Mouse (Mus musculus): ENCODE results near the gene Arl15. TPM values are rescaled to one million over a fixed set of nuclear protein-coding genes. Genes with fewer than 3 reads are reported as not detected.
A peak's percentile ranks its signal among the peaks of the same experiment; 100 is the strongest.

Gene Arl15
- polyA plus RNA-seq, 1 experiment from 2014 or later = 10.8 TPM

DNA sequence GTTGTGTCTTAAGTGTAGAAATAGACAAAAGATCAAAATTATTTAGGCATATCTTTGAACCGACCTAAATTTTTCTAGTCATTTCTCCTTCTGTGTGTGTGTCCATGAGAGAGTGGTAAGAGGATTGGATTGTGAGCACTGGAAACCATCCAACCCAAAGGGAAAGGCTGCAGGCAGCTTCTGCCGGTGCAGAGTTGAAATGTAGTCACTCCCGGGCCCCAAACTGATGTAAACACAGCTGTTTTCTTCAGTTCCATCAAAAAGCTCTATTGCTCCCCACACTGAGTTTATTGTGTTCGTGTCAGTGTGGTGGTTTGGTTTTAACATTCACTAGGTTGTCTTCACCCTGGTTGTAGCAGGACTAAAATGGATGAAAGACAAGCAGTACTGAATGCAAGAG lies 153.2 kb downstream of the Arl15 start:
- TF ChIP-seq CTCF (IDR thresholded peaks at IDR 0.05; ENCODE audit: low read depth) = no peak
- Histone ChIP-seq H3K27me3 (ENCODE audit: insufficient read depth, low read length) (no peaks in the 10 kb centered on the region), H3K4me3 (replicated peaks; ENCODE audit: low read depth, low read length) (no peak overlapping the region), H3K4me2 (ENCODE audit: low read length) (no peak overlapping the region), H3K9ac (ENCODE audit: low read depth, low read length) (no peak overlapping the region), H3K27ac (no peak overlapping the region), H3K9me3 (replicated peaks; ENCODE audit: low read length) (no peaks in the 10 kb centered on the region), H3K4me1 (replicated peaks; ENCODE audit: insufficient read depth, low read length) (no peaks in the 10 kb centered on the region; the same call in 1 of the 2 replicates), H3K36me3 (ENCODE audit: insufficient read depth, low read length) (no peaks in the 10 kb centered on the region)
- 56% methylated on average over 4 of the region's 4 CpGs for WGBS
- no peak for ATAC-seq (replicated peaks; ENCODE audit: low FRiP score, low read depth)
- DNase-seq (ENCODE audit: low spot score) = no peak

DNA sequence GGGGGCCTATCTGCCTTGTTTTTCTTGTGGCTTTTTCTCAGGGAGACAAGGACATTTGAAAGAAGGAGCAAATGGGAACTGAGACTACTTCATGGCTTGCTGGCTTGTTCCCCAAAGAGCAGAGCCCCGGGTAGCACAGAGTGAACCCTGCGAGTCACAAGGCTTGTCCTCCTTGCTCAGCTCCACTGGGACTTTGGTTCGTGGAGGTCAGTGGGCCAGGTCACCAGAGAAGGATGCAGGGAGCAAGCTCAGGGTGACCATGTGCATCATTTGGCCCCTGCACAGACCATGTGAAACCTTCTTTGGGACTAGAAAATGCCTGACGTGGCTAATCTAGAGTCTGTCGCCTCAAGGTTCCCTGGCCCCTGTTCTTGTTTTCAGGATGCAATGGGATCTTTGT lies 155.4 kb downstream of the Arl15 start:
- ATAC-seq (replicated peaks; ENCODE audit: low FRiP score, low read depth) (peak; percentile 77; the same call in 1 of the 2 replicates), DNase-seq (ENCODE audit: low spot score) (peak; percentile 39)
- 42% methylated on average over 5 of the region's 5 CpGs for WGBS
- Histone ChIP-seq H3K27ac (no peak overlapping the region), H3K4me1 (replicated peaks; ENCODE audit: insufficient read depth, low read length) (no peaks in the 10 kb centered on the region; the same call in 1 of the 2 replicates), H3K4me3 (replicated peaks; ENCODE audit: low read depth, low read length) (no peak overlapping the region), H3K9ac (ENCODE audit: low read depth, low read length) (no peak overlapping the region), H3K36me3 (ENCODE audit: insufficient read depth, low read length) (no peaks in the 10 kb centered on the region), H3K9me3 (replicated peaks; ENCODE audit: low read length) (no peaks in the 10 kb centered on the region), H3K4me2 (ENCODE audit: low read length) (no peak overlapping the region), H3K27me3 (ENCODE audit: insufficient read depth, low read length) (no peaks in the 10 kb centered on the region)
- no peak for TF ChIP-seq CTCF (IDR thresholded peaks at IDR 0.05; ENCODE audit: low read depth)

DNA sequence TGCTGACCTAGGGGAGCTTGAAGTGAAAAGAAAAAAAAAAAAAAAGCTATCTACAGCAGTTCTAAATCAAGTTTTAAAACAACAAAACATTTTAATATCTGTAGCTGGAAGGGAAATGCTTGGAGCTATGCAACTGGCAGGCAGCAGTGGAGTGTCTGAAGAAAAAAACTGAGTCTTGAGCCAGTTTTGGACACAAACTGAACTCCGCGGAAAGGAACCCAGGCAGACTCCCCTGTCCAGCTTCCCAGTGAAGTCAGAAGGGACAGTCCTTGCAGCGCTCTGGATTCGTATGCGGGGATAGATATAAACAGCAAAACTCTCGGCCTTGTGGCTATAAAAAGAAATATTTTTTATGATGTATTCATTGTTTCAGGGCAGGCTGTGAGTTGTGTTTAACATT lies 155.8 kb downstream of the Arl15 start:
- no peaks in the 10 kb centered on the region for H3K9me3 ChIP-seq (replicated peaks; ENCODE audit: low read length)
- H3K4me2 ChIP-seq (ENCODE audit: low read length) = no peak overlapping the region
- no peak overlapping the region for H3K9ac ChIP-seq (ENCODE audit: low read depth, low read length)
- H3K27ac ChIP-seq = no peak overlapping the region
- peak; percentile 58 for DNase-seq (ENCODE audit: low spot score)
- H3K4me1 ChIP-seq (replicated peaks; ENCODE audit: insufficient read depth, low read length) = peaks cover 3% of the 10 kb centered on the region; the same call in 1 of the 2 replicates
- ATAC-seq (replicated peaks; ENCODE audit: low FRiP score, low read depth) = no peak
- no peaks in the 10 kb centered on the region for H3K36me3 ChIP-seq (ENCODE audit: insufficient read depth, low read length)
- 56% methylated on average over 6 of the region's 6 CpGs for WGBS
- H3K27me3 ChIP-seq (ENCODE audit: insufficient read depth, low read length) = no peaks in the 10 kb centered on the region
- H3K4me3 ChIP-seq (replicated peaks; ENCODE audit: low read depth, low read length) = no peak overlapping the region
- no peak for TF ChIP-seq CTCF (IDR thresholded peaks at IDR 0.05; ENCODE audit: low read depth)

DNA sequence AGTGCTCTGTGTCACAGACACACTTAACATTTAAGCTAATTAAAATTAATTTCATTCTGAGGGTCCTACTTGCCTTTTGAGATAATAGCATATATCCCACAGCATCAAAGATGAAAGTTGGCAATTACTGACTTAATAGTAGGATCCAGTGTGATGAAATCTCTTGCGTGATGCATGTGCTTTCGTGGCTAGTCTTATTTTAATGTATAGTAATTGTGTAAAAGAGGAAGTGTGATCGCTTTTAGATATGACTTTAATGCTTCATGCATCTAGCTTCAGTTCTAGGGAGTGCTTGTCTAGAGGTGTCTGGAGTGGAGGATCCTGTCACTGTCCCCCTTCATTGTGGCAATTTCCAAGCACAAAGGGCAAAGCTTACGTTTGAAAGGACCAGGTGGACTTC lies 163.1 kb downstream of the Arl15 start:
- H3K4me3 ChIP-seq (replicated peaks; ENCODE audit: low read depth, low read length) = no peak overlapping the region
- H3K4me1 ChIP-seq (replicated peaks; ENCODE audit: insufficient read depth, low read length) = 0 out of 2 replicates have a peak, but pooled peaks cover 4% of the 10 kb centered on the region
- no peak overlapping the region for H3K9ac ChIP-seq (ENCODE audit: low read depth, low read length)
- no peak overlapping the region for H3K4me2 ChIP-seq (ENCODE audit: low read length)
- no peaks in the 10 kb centered on the region for H3K27me3 ChIP-seq (ENCODE audit: insufficient read depth, low read length)
- no peak overlapping the region for H3K27ac ChIP-seq
- DNase-seq (ENCODE audit: low spot score) (no peak), ATAC-seq (replicated peaks; ENCODE audit: low FRiP score, low read depth) (no peak)
- H3K9me3 ChIP-seq (replicated peaks; ENCODE audit: low read length) = no peaks in the 10 kb centered on the region
- no peaks in the 10 kb centered on the region for H3K36me3 ChIP-seq (ENCODE audit: insufficient read depth, low read length)
- WGBS = 88% methylated on average over 4 of the region's 4 CpGs
- no peak for TF ChIP-seq CTCF (IDR thresholded peaks at IDR 0.05; ENCODE audit: low read depth)

DNA sequence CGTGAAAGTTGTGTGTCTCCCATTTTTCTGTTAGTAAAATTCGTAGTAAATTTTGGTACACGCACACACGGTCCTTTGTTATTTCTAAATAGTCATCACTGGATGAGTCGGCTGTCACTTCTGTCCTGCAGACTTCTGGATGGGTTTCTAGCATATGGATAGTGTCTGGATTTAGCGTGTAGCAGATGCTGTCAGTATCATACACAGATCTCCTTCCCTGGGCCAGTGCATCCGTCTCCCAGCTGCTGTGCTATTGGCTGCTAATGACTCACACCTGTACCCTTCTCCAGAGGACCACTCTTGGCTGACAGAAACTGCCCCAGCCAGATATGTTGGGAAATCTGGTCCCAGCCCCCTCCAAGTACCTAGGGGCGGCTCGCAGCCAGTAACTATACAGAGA lies 170.6 kb downstream of the Arl15 start:
- H3K4me3 ChIP-seq (replicated peaks; ENCODE audit: low read depth, low read length) = no peak overlapping the region
- no peaks in the 10 kb centered on the region for H3K4me1 ChIP-seq (replicated peaks; ENCODE audit: insufficient read depth, low read length)
- H3K27ac ChIP-seq = no peak overlapping the region
- WGBS = 91% methylated on average over 9 of the region's 9 CpGs
- ATAC-seq (replicated peaks; ENCODE audit: low FRiP score, low read depth) (no peak), DNase-seq (ENCODE audit: low spot score) (no peak)
- peaks cover 8% of the 10 kb centered on the region; the same call in 1 of the 2 replicates for H3K36me3 ChIP-seq (ENCODE audit: insufficient read depth, low read length)
- H3K9me3 ChIP-seq (replicated peaks; ENCODE audit: low read length) = no peaks in the 10 kb centered on the region
- TF ChIP-seq CTCF (IDR thresholded peaks at IDR 0.05; ENCODE audit: low read depth) = no peak
- no peaks in the 10 kb centered on the region for H3K27me3 ChIP-seq (ENCODE audit: insufficient read depth, low read length)
- H3K9ac ChIP-seq (ENCODE audit: low read depth, low read length) = no peak overlapping the region
- H3K4me2 ChIP-seq (ENCODE audit: low read length) = no peak overlapping the region

DNA sequence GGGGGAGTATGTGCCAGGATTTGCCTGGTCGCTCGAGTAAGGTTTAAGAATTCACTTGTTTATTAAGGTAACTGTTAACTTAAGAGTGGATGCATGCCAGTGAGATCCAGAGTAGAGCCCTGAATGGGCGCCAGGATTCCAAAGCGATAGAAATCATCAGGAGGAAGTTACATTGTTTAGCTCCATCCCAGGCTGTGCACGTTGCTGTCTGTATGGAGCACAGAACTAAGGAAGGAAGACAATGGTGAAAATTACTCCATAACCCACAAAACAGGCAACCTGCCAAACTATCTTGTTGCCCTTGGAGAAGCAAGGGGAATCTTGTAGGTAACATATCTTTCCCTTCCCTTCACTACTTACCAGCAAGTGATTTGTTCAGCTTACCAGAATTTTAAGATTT lies 176.4 kb downstream of the Arl15 start:
- H3K4me1 ChIP-seq (replicated peaks; ENCODE audit: insufficient read depth, low read length) = no peaks in the 10 kb centered on the region
- TF ChIP-seq CTCF (IDR thresholded peaks at IDR 0.05; ENCODE audit: low read depth) = no peak
- no peak overlapping the region for H3K9ac ChIP-seq (ENCODE audit: low read depth, low read length)
- H3K9me3 ChIP-seq (replicated peaks; ENCODE audit: low read length) = no peaks in the 10 kb centered on the region
- no peak overlapping the region for H3K27ac ChIP-seq
- H3K4me3 ChIP-seq (replicated peaks; ENCODE audit: low read depth, low read length) = no peak overlapping the region
- no peaks in the 10 kb centered on the region for H3K27me3 ChIP-seq (ENCODE audit: insufficient read depth, low read length)
- H3K36me3 ChIP-seq (ENCODE audit: insufficient read depth, low read length) = peaks cover 8% of the 10 kb centered on the region; the same call in 1 of the 2 replicates
- DNase-seq (ENCODE audit: low spot score) = no peak
- H3K4me2 ChIP-seq (ENCODE audit: low read length) = no peak overlapping the region
- 67% methylated on average over 5 of the region's 5 CpGs for WGBS
- no peak for ATAC-seq (replicated peaks; ENCODE audit: low FRiP score, low read depth)

DNA sequence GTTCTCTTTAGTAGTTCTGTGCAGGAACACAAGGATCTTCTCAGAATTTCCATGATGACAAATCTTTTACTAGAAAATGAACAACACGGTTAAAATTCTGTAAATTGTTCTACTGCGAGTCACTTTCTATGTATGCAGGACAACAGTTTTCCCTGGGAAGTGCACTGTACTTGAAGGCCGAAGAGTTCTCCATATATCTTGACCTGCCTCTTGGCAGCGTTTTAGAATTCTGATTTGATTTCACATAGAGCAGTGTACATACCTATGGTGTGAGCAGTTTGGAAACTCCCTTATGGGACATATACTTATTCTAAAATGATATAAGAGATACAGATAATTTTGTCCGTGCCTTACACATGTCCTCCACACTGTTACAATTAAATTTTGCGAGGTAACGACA lies 178.1 kb downstream of the Arl15 start:
- H3K9ac ChIP-seq (ENCODE audit: low read depth, low read length) = no peak overlapping the region
- no peak overlapping the region for H3K4me2 ChIP-seq (ENCODE audit: low read length)
- ATAC-seq (replicated peaks; ENCODE audit: low FRiP score, low read depth) = no peak
- peaks cover 8% of the 10 kb centered on the region; the same call in 1 of the 2 replicates for H3K36me3 ChIP-seq (ENCODE audit: insufficient read depth, low read length)
- no peaks in the 10 kb centered on the region for H3K4me1 ChIP-seq (replicated peaks; ENCODE audit: insufficient read depth, low read length)
- no peak overlapping the region for H3K27ac ChIP-seq
- H3K9me3 ChIP-seq (replicated peaks; ENCODE audit: low read length) = no peaks in the 10 kb centered on the region
- no peak for TF ChIP-seq CTCF (IDR thresholded peaks at IDR 0.05; ENCODE audit: low read depth)
- no peak overlapping the region for H3K4me3 ChIP-seq (replicated peaks; ENCODE audit: low read depth, low read length)
- no peaks in the 10 kb centered on the region for H3K27me3 ChIP-seq (ENCODE audit: insufficient read depth, low read length)
- DNase-seq (ENCODE audit: low spot score) = no peak
- WGBS = 79% methylated on average over 7 of the region's 7 CpGs

Data from kidney, postnatal 0 days (tissue).